Mouse (Mus musculus) liver, embryonic 15.5 days (tissue): ENCODE results near the gene Npnt. TPM values are rescaled to one million over a fixed set of nuclear protein-coding genes. Genes with fewer than 3 reads are reported as not detected.

ENCODE experiments used
- ATAC-seq: fragments of 200-750 bp; cut with Nextera tagmentation; 2 replicates; pipeline ENCODE4 v1.8.0; 2017; ENCODE audit warnings: moderate number of reproducible peaks, mild to moderate bottlenecking, moderate library complexity; ENCODE audit not compliant: insufficient read depth
- H3K27ac ChIP-seq: fragments of 300-500 bp; sonication (generic); replicated peaks from 2 replicates; pipeline ENCODE4 v1.5.1; 2015; ENCODE audit warnings: mild to moderate bottlenecking, inconsistent platforms
- H3K27me3 ChIP-seq: fragments of 300-500 bp; sonication (generic); 2 replicates; pipeline ENCODE4 v1.6.1; 2015; ENCODE audit warnings: mild to moderate bottlenecking, inconsistent platforms
- H3K36me3 ChIP-seq: fragments of 300-500 bp; sonication (generic); replicated peaks from 2 replicates; pipeline ENCODE4 v1.6.1; 2015; ENCODE audit warnings: moderate library complexity, mild to moderate bottlenecking, inconsistent platforms
- H3K4me1 ChIP-seq: fragments of 300-500 bp; sonication (generic); replicated peaks from 2 replicates; pipeline ENCODE4 v1.6.1; 2015; ENCODE audit warnings: inconsistent platforms
- H3K4me2 ChIP-seq: fragments of 300-500 bp; sonication (generic); 2 replicates; pipeline ENCODE4 v1.6.1; 2015; ENCODE audit warnings: moderate library complexity, mild to moderate bottlenecking, inconsistent platforms
- H3K4me3 ChIP-seq: fragments of 300-500 bp; sonication (generic); replicated peaks from 2 replicates; pipeline ENCODE4 v1.5.1; 2015; ENCODE audit warnings: mild to moderate bottlenecking, inconsistent platforms
- H3K9ac ChIP-seq: fragments of 300-500 bp; sonication (generic); 2 replicates; pipeline ENCODE4 v1.6.1; 2015; ENCODE audit warnings: moderate library complexity, mild to moderate bottlenecking, inconsistent platforms
- H3K9me3 ChIP-seq: fragments of 300-500 bp; sonication (generic); replicated peaks from 2 replicates; pipeline ENCODE4 v1.6.1; 2016; ENCODE audit warnings: inconsistent platforms
- WGBS: fragments of 180-500 bp; shearing (Covaris S2); methylation state at CpG from one replicate; pipeline ENCODE4 v1.1.7; 2015; ENCODE audit warnings: mixed read lengths; ENCODE audit not compliant: insufficient replicate concordance; 5-methylcytosine and 5-hydroxymethylcytosine counted together
- polyA plus RNA-seq: library from polyadenylated mRNA; unstranded; fragments of >200 nt; fragmentation: Nextera tagmentation; extraction: Ambion mirVana; gene quantifications from 2 replicates; pipeline ENCODE4 v1.2.1, GENCODE M21; 2015

Npnt gene
- polyA plus RNA-seq, 1 experiment from 2014 or later = 2.4 TPM

GRCm38 (mm10) chr3:132855458-132856212, 94.5 kb downstream of the Npnt start:
- no peak overlapping the region for H3K9ac ChIP-seq
- no peaks in the 10 kb centered on the region for H3K36me3 ChIP-seq
- no peaks in the 10 kb centered on the region for H3K4me1 ChIP-seq
- no peak for ATAC-seq
- H3K4me3 ChIP-seq = no peak overlapping the region
- H3K27me3 ChIP-seq = no peaks in the 10 kb centered on the region
- no peak overlapping the region for H3K27ac ChIP-seq
- no peak overlapping the region for H3K4me2 ChIP-seq
- H3K9me3 ChIP-seq = no peaks in the 10 kb centered on the region
- WGBS = 61% methylated on average over 9 of the region's 9 CpGs

GRCm38 (mm10) chr3:132854271-132854670, 95.8 kb downstream of the Npnt start:
- Histone ChIP-seq H3K4me1 (no peaks in the 10 kb centered on the region), H3K27me3 (no peaks in the 10 kb centered on the region), H3K9me3 (no peaks in the 10 kb centered on the region), H3K4me2 (no peak overlapping the region), H3K27ac (no peak overlapping the region), H3K9ac (no peak overlapping the region), H3K36me3 (no peaks in the 10 kb centered on the region), H3K4me3 (no peak overlapping the region)
- WGBS = 67% methylated on average over 9 of the region's 9 CpGs
- ATAC-seq = no peak

GRCm38 (mm10) chr3:132851841-132852728, 98.0 kb downstream of the Npnt start:
- WGBS = 69% methylated on average over 28 of the region's 28 CpGs
- no peaks in the 10 kb centered on the region for H3K9me3 ChIP-seq
- H3K4me2 ChIP-seq = no peak overlapping the region
- H3K9ac ChIP-seq = no peak overlapping the region
- H3K36me3 ChIP-seq = no peaks in the 10 kb centered on the region
- no peak for ATAC-seq
- no peaks in the 10 kb centered on the region for H3K4me1 ChIP-seq
- H3K27me3 ChIP-seq = no peaks in the 10 kb centered on the region
- H3K27ac ChIP-seq = no peak overlapping the region
- no peak overlapping the region for H3K4me3 ChIP-seq

GRCm38 (mm10) chr3:132851417-132851816, 98.7 kb downstream of the Npnt start:
- Histone ChIP-seq H3K27me3 (no peaks in the 10 kb centered on the region), H3K9ac (no peak overlapping the region), H3K27ac (no peak overlapping the region), H3K9me3 (no peaks in the 10 kb centered on the region), H3K4me2 (no peak overlapping the region), H3K36me3 (no peaks in the 10 kb centered on the region), H3K4me1 (no peaks in the 10 kb centered on the region), H3K4me3 (no peak overlapping the region)
- 44% methylated on average over 1 of the region's 1 CpGs for WGBS
- ATAC-seq = no peak

GRCm38 (mm10) chr3:132850431-132850830, 99.7 kb downstream of the Npnt start:
- Histone ChIP-seq H3K27me3 (no peaks in the 10 kb centered on the region), H3K9ac (no peak overlapping the region), H3K4me3 (no peak overlapping the region), H3K27ac (no peak overlapping the region), H3K4me1 (no peaks in the 10 kb centered on the region), H3K36me3 (no peaks in the 10 kb centered on the region), H3K9me3 (no peaks in the 10 kb centered on the region), H3K4me2 (no peak overlapping the region)
- WGBS = 64% methylated on average over 2 of the region's 2 CpGs
- no peak for ATAC-seq

GRCm38 (mm10) chr3:132849669-132850068, 100.4 kb downstream of the Npnt start:
- no peak overlapping the region for H3K4me3 ChIP-seq
- no peaks in the 10 kb centered on the region for H3K9me3 ChIP-seq
- WGBS = 60% methylated on average over 7 of the region's 7 CpGs
- H3K27me3 ChIP-seq = no peaks in the 10 kb centered on the region
- no peaks in the 10 kb centered on the region for H3K4me1 ChIP-seq
- no peak overlapping the region for H3K27ac ChIP-seq
- no peak overlapping the region for H3K4me2 ChIP-seq
- H3K9ac ChIP-seq = no peak overlapping the region
- no peaks in the 10 kb centered on the region for H3K36me3 ChIP-seq
- ATAC-seq = no peak

GRCm38 (mm10) chr3:132842676-132843075, 107.4 kb downstream of the Npnt start:
- H3K27ac ChIP-seq = no peak overlapping the region
- ATAC-seq = no peak
- H3K36me3 ChIP-seq = peaks cover 13% of the 10 kb centered on the region; the same call in 1 of the 2 replicates
- no peaks in the 10 kb centered on the region for H3K4me1 ChIP-seq
- no peak overlapping the region for H3K4me3 ChIP-seq
- H3K27me3 ChIP-seq = no peaks in the 10 kb centered on the region
- no peaks in the 10 kb centered on the region for H3K9me3 ChIP-seq
- no peak overlapping the region for H3K4me2 ChIP-seq
- no peak overlapping the region for H3K9ac ChIP-seq
- 76% methylated on average over 6 of the region's 6 CpGs for WGBS

- 85% methylated on average over 8 of the region's 8 CpGs for WGBS
- Histone ChIP-seq H3K9me3 (no peaks in the 10 kb centered on the region), H3K36me3 (peaks cover 13% of the 10 kb centered on the region; the same call in 1 of the 2 replicates), H3K4me3 (no peak overlapping the region), H3K4me2 (no peak overlapping the region), H3K4me1 (no peaks in the 10 kb centered on the region), H3K9ac (no peak overlapping the region), H3K27me3 (no peaks in the 10 kb centered on the region), H3K27ac (no peak overlapping the region)
- ATAC-seq = no peak
Observed at GRCm38 (mm10) chr3:132839516-132839915, 110.6 kb downstream of the Npnt start.

- 72% methylated on average over 15 of the region's 15 CpGs for WGBS
- no peak for ATAC-seq
- H3K4me2 ChIP-seq = no peak overlapping the region
- no peaks in the 10 kb centered on the region for H3K9me3 ChIP-seq
- H3K27ac ChIP-seq = no peak overlapping the region
- peaks cover 13% of the 10 kb centered on the region; the same call in 1 of the 2 replicates for H3K36me3 ChIP-seq
- no peaks in the 10 kb centered on the region for H3K4me1 ChIP-seq
- no peaks in the 10 kb centered on the region for H3K27me3 ChIP-seq
- H3K4me3 ChIP-seq = no peak overlapping the region
- no peak overlapping the region for H3K9ac ChIP-seq
Observed at GRCm38 (mm10) chr3:132838656-132839417, 111.3 kb downstream of the Npnt start.

GRCm38 (mm10) chr3:132837134-132837533, 113.0 kb downstream of the Npnt start:
- Histone ChIP-seq H3K4me3 (no peak overlapping the region), H3K27ac (no peak overlapping the region), H3K27me3 (no peaks in the 10 kb centered on the region), H3K4me2 (no peak overlapping the region), H3K36me3 (peaks cover 13% of the 10 kb centered on the region; the same call in 1 of the 2 replicates), H3K9ac (no peak overlapping the region), H3K4me1 (no peaks in the 10 kb centered on the region), H3K9me3 (no peaks in the 10 kb centered on the region)
- ATAC-seq = no peak
- 74% methylated on average over 4 of the region's 4 CpGs for WGBS
